Mouse (Mus musculus): ENCODE results near the gene Olfr220. TPM values are rescaled to one million over a fixed set of nuclear protein-coding genes. Genes with fewer than 3 reads are reported as not detected.
A peak's percentile ranks its signal among the peaks of the same experiment; 100 is the strongest.

Olfr220 gene
- total and polyA plus RNA-seq, 3 experiments, result not detected

DNA sequence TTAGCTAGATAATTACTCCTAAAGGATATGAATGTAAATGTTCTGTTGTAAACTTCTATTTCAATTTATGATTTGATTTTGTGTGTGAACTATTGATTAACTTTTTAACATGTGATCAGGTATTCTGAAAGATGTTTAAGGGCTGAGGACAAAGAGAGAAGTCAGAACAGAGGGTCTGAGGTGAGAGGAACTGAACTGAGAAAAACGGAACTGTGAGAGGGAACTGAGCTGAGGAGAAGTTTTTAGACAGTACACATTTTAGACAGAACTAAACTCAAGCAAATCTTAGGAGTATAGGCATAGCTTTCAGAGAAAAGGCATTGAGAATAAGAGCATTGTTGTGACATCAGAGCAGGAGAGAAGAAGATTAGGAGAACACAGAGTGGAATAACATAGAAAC lies 7.8 kb upstream of the Olfr220 start:
- TF ChIP-seq POLR2A (IDR thresholded peaks at IDR 0.05; ENCODE audit: insufficient read depth, low read depth, low read length), result no peak

DNA sequence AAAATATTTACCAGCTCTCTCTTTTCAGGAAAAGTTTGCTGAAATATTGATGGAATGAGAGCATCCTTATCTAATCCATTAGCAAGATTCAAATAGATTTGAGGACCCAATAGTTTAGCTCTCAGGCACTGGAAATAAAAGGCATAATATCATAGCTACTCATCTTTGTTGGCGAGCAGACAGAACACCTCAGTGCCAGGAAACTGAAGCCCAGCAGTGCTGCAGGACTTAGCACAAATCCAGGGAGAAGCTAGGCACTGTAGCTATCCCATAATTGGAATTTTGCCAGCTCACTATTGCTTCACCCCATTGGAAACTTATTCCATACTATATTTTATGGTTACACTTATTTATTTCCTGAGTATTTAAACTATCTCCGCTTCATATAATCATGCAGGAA lies 13.2 kb downstream of the Olfr220 start:
- H3K4me3 ChIP-seq, result no peak overlapping the region
- no peaks in the 10 kb centered on the region for H3K27me3 ChIP-seq (ENCODE audit: control insufficient read depth, insufficient read depth, low read length)
- WGBS, result 83% methylated on average over 2 of the region's 2 CpGs
- no peaks in the 10 kb centered on the region for H3K36me3 ChIP-seq (ENCODE audit: control insufficient read depth, insufficient read depth, low read length)
- intact Hi-C loops (cut with DNase I), result no loop called here
- H3K79me2 ChIP-seq (replicated peaks; ENCODE audit: control insufficient read depth, insufficient read depth, low read length), result no peaks in the 10 kb centered on the region
- no peaks in the 10 kb centered on the region for H3K4me1 ChIP-seq (ENCODE audit: control insufficient read depth, insufficient read depth, low read length)
- H3K9ac ChIP-seq (ENCODE audit: low read depth, low read length), result no peak overlapping the region
- no peak for DNase-seq
- TF ChIP-seq POLR2A (IDR thresholded peaks at IDR 0.05; ENCODE audit: insufficient read depth, low read depth, low read length) (no peak), CTCF (IDR thresholded peaks at IDR 0.05) (no peak), EP300 (IDR thresholded peaks at IDR 0.05; ENCODE audit: insufficient read depth, low read depth, low read length) (no peak)
- H3K27ac ChIP-seq, result no peak overlapping the region

More for the DNA sequence above, 7.8 kb upstream of the Olfr220 start:
- WGBS, result 43% methylated on average over 1 of the region's 1 CpGs
- Histone ChIP-seq H3K79me2 (replicated peaks; ENCODE audit: control insufficient read depth, insufficient read depth, low read length) (no peaks in the 10 kb centered on the region), H3K9ac (ENCODE audit: low read depth, low read length) (no peak overlapping the region), H3K27me3 (ENCODE audit: control insufficient read depth, insufficient read depth, low read length) (no peaks in the 10 kb centered on the region), H3K27ac (no peak overlapping the region), H3K4me1 (ENCODE audit: control insufficient read depth, insufficient read depth, low read length) (no peaks in the 10 kb centered on the region), H3K36me3 (ENCODE audit: control insufficient read depth, insufficient read depth, low read length) (no peaks in the 10 kb centered on the region), H3K4me3 (no peak overlapping the region)
- no peak for DNase-seq
- intact Hi-C loops (cut with DNase I), result no loop called here

DNA sequence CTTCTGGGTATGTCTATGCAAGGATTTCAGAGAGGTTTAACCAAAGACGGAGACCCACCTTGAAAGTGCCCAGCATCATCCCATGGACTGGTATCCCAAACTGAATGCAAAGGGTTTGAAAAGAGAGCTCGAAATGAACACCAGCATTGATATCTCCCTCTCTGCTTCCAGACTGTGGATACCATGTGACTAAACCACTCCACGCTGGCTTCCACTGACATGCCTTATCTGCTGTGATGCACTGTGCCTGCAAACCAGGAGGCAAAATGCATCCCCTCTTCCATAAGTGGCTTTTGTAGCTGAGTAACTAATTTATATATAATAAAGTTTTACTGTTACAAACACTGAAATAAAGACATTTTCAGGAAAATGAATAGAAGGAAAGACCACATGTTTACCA lies 23.5 kb downstream of the Olfr220 start:
- 56% methylated on average over 3 of the region's 3 CpGs for whole genome bisulfite sequencing
- Histone ChIP-seq H3K4me3 (no peak overlapping the region), H3K27ac (no peak overlapping the region), H3K79me2 (replicated peaks; ENCODE audit: control insufficient read depth, insufficient read depth, low read length) (no peaks in the 10 kb centered on the region), H3K9ac (ENCODE audit: low read depth, low read length) (no peak overlapping the region), H3K4me1 (ENCODE audit: control insufficient read depth, insufficient read depth, low read length) (no peaks in the 10 kb centered on the region), H3K27me3 (ENCODE audit: control insufficient read depth, insufficient read depth, low read length) (no peaks in the 10 kb centered on the region), H3K36me3 (ENCODE audit: control insufficient read depth, insufficient read depth, low read length) (no peaks in the 10 kb centered on the region)
- no peak for TF ChIP-seq POLR2A (IDR thresholded peaks at IDR 0.05; ENCODE audit: insufficient read depth, low read depth, low read length)
- no peak for TF ChIP-seq EP300 (IDR thresholded peaks at IDR 0.05; ENCODE audit: insufficient read depth, low read depth, low read length)
- no peak for TF ChIP-seq CTCF (IDR thresholded peaks at IDR 0.05)
- no peak for DNase-seq
- intact Hi-C loops (cut with DNase I), result loop anchor here (5.0 kb wide), 2 partner anchors 243 to 1008 kb away; no protein-coding TSS in a partner anchor

DNA sequence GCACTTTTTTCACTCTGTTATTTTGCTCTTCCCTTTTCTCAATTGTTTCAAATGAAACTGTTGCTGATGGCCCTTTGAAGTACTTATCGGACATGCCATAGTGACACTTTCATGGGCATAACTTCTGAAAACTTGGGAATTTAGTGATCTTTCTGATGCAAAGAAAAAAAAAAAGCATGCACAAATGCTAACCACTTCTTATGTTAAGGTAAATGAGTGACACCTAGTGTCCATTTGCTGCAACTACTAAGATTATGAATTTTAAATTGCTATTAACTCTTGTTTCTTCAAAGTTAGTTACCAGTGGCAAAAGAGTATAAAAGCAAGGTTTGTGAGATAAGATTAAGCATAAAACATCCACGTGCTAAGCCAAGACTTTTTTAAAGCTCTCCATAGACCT lies 24.4 kb downstream of the Olfr220 start:
- H3K4me3 ChIP-seq, result no peak overlapping the region
- no peaks in the 10 kb centered on the region for H3K79me2 ChIP-seq (replicated peaks; ENCODE audit: control insufficient read depth, insufficient read depth, low read length)
- no peaks in the 10 kb centered on the region for H3K4me1 ChIP-seq (ENCODE audit: control insufficient read depth, insufficient read depth, low read length)
- no peak overlapping the region for H3K27ac ChIP-seq
- no peak for DNase-seq
- WGBS, result 23% methylated on average over 2 of the region's 2 CpGs
- H3K9ac ChIP-seq (ENCODE audit: low read depth, low read length), result no peak overlapping the region
- intact Hi-C loops (cut with DNase I), result loop anchor here (5.0 kb wide), 2 partner anchors 244 to 1009 kb away; no protein-coding TSS in a partner anchor
- TF ChIP-seq CTCF (IDR thresholded peaks at IDR 0.05), result peak; percentile 76
- TF ChIP-seq EP300 (IDR thresholded peaks at IDR 0.05; ENCODE audit: insufficient read depth, low read depth, low read length), result no peak
- H3K27me3 ChIP-seq (ENCODE audit: control insufficient read depth, insufficient read depth, low read length), result no peaks in the 10 kb centered on the region
- no peaks in the 10 kb centered on the region for H3K36me3 ChIP-seq (ENCODE audit: control insufficient read depth, insufficient read depth, low read length)

DNA sequence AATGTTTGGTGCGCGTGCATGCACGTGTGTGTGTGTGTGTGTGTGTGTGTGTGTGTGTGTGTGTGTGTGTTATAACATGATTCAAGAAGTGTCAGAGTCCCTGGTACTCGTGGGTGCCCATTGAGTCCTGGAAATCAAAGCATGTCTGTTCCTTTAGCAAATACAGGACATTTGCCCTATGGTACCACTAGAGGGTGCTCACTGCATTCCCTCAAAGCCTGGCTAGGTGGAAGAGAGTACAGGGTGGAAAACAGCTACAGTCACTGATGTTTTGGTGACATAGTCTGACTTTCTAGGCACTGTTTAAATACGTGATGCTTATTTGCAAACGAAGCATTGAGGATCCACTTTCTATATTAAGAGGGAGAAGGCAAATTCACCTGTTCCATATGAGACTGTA lies 27.9 kb downstream of the Olfr220 start:
- H3K4me1 ChIP-seq (ENCODE audit: control insufficient read depth, insufficient read depth, low read length), result no peaks in the 10 kb centered on the region
- 7% methylated on average over 6 of the region's 6 CpGs for WGBS
- intact Hi-C loops (cut with DNase I), result loop anchor here (5.0 kb wide), 3 partner anchors 83 to 1012 kb away; no protein-coding TSS in a partner anchor
- no peak overlapping the region for H3K9ac ChIP-seq (ENCODE audit: low read depth, low read length)
- TF ChIP-seq EP300 (IDR thresholded peaks at IDR 0.05; ENCODE audit: insufficient read depth, low read depth, low read length), result no peak
- no peak for TF ChIP-seq POLR2A (IDR thresholded peaks at IDR 0.05; ENCODE audit: insufficient read depth, low read depth, low read length)
- peak; percentile 71 for TF ChIP-seq CTCF (IDR thresholded peaks at IDR 0.05)
- no peak for DNase-seq
- H3K4me3 ChIP-seq, result no peak overlapping the region
- no peak overlapping the region for H3K27ac ChIP-seq
- no peaks in the 10 kb centered on the region for H3K79me2 ChIP-seq (replicated peaks; ENCODE audit: control insufficient read depth, insufficient read depth, low read length)
- no peaks in the 10 kb centered on the region for H3K36me3 ChIP-seq (ENCODE audit: control insufficient read depth, insufficient read depth, low read length)
- no peaks in the 10 kb centered on the region for H3K27me3 ChIP-seq (ENCODE audit: control insufficient read depth, insufficient read depth, low read length)

DNA sequence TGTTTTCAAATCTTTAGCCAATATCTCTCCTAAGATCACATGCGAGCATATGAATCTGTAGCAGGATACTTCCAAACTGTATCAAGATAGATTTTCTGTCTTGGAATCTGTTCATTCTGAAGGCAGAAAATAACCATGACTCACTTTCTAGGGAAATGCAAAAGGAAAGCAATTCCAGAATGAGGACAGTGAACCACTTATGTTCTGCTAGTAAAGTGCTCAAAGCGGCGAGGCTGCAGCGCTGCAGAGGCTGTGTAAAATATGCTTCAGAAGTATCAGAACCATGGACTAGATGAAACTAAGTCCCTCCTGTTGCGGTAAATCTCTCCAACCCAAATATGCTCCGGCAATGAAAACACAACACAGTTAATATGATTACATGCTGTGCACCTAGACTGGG lies 40.7 kb downstream of the Olfr220 start:
- Histone ChIP-seq H3K9ac (ENCODE audit: low read depth, low read length) (no peak overlapping the region), H3K4me1 (ENCODE audit: control insufficient read depth, insufficient read depth, low read length) (no peaks in the 10 kb centered on the region), H3K36me3 (ENCODE audit: control insufficient read depth, insufficient read depth, low read length) (no peaks in the 10 kb centered on the region), H3K79me2 (replicated peaks; ENCODE audit: control insufficient read depth, insufficient read depth, low read length) (no peaks in the 10 kb centered on the region), H3K4me3 (no peak overlapping the region), H3K27ac (no peak overlapping the region), H3K27me3 (ENCODE audit: control insufficient read depth, insufficient read depth, low read length) (no peaks in the 10 kb centered on the region)
- no peak for TF ChIP-seq EP300 (IDR thresholded peaks at IDR 0.05; ENCODE audit: insufficient read depth, low read depth, low read length)
- TF ChIP-seq CTCF (IDR thresholded peaks at IDR 0.05), result no peak
- no peak for TF ChIP-seq POLR2A (IDR thresholded peaks at IDR 0.05; ENCODE audit: insufficient read depth, low read depth, low read length)
- DNase-seq, result no peak
- WGBS, result 88% methylated on average over 6 of the region's 6 CpGs
- intact Hi-C loops (cut with DNase I), result no loop called here
